Mouse (Mus musculus): ENCODE measurements around the gene Ankrd63. TPM values are rescaled to one million over a fixed set of nuclear protein-coding genes. Genes with fewer than 3 reads are reported as not detected.

The Ankrd63 gene
- polyA plus RNA-seq, 1 experiment = 0.05 TPM

DNA sequence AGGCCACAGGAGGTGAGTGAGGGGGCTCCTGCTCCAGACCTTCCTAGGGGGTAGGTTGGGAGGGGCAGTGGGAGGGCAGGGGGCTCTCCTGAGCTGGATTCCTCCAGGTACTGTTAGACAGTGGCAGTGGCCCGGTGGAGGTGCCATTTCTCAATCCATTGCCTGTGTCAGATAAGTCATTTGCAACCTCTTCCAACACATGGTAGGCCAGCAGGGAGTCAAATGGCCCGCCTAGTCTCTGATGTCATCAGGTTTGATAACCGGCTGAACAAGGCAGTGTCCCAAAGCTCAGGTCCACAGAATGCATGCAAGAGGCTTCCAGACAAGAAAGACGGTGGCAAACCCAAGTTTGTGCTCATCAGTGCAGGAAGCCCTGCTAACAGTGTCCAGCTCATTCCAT, 25.9 kb downstream of the Ankrd63 start:
- Histone ChIP-seq H3K27me3 (replicated peaks; ENCODE audit: control insufficient read depth, insufficient read depth, low read length) (peaks cover 6% of the 10 kb centered on the region), H3K36me3 (ENCODE audit: control insufficient read depth, insufficient read depth, low read length) (no peaks in the 10 kb centered on the region), H3K4me3 (ENCODE audit: insufficient read depth, low read depth, low read length) (peak overlapping the region; percentile 53), H3K4me1 (ENCODE audit: control insufficient read depth, insufficient read depth, low read length) (peaks cover 2% of the 10 kb centered on the region), H3K27ac (ENCODE audit: insufficient read depth, low read depth, low read length) (peak overlapping the region; percentile 56)
- DNase-seq = peak; percentile 51
- no peak for TF ChIP-seq POLR2A (IDR thresholded peaks at IDR 0.05; ENCODE audit: low read depth, low read length)
- TF ChIP-seq CTCF (conservative IDR thresholded peaks at IDR 0.05; ENCODE audit: insufficient read depth, insufficient read length, low read depth, low read length) = no peak
- 27% methylated on average over 4 of the region's 4 CpGs for WGBS

DNA sequence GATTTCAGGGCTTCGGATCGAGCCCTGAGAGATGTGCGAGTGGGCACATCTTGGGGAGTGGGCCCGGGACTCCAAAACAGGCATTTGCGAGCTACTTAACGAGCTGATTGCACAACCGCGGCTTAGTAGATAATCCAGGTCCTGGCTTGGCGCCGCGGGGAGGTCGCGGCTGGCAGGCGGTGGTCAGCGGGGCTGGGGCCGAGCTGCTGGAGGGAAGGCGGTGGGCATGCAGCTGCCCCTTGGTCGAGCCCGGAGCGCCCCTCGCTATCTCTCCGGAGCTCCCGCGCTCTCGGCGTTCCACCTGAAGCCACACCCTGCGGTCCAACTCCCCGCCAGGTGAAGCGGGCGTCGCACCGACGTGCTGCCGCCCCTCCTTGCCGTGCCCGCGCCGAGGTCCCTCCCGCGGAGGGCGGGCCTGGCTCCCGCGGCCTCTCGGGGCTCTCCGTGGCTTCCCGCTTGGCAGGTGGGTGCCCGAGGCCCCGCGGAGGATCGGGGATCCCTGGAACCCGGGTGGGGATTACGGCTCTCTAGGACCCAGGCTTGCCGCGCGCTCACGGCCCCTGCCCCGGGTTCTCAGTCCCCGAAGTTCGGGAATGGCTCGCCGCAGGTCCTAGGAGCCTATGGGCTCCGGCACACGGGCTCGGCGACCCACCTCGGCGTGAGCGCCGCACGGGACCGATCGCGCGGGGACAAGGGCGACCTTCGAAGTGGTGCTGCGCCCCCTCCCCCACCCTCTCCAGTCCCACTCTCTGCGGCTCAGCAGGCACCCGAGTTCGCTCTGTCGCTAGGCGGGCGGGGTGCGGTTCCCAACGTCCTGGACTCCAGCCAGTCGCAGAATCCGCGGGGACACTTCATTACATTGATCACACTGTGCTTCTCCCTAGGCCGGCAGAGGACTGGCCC, 26.7 kb downstream of the Ankrd63 start:
- peak; percentile 38 for DNase-seq
- Histone ChIP-seq H3K36me3 (ENCODE audit: control insufficient read depth, insufficient read depth, low read length) (no peaks in the 10 kb centered on the region), H3K4me1 (ENCODE audit: control insufficient read depth, insufficient read depth, low read length) (no peaks in the 10 kb centered on the region; the same call in 1 of the 2 replicates), H3K27me3 (replicated peaks; ENCODE audit: control insufficient read depth, insufficient read depth, low read length) (peaks cover 6% of the 10 kb centered on the region), H3K4me3 (ENCODE audit: insufficient read depth, low read depth, low read length) (peak overlapping the region; percentile 53), H3K27ac (ENCODE audit: insufficient read depth, low read depth, low read length) (peak overlapping the region; percentile 75)
- 3% methylated on average over 88 of the region's 89 CpGs for WGBS
- no peak for TF ChIP-seq CTCF (conservative IDR thresholded peaks at IDR 0.05; ENCODE audit: insufficient read depth, insufficient read length, low read depth, low read length)
- TF ChIP-seq POLR2A (IDR thresholded peaks at IDR 0.05; ENCODE audit: low read depth, low read length) = no peak

GRCm38 (mm10) chr2:118674500-118674899, 29.3 kb downstream of the Ankrd63 start:
- peaks cover 6% of the 10 kb centered on the region for H3K27me3 ChIP-seq (replicated peaks; ENCODE audit: control insufficient read depth, insufficient read depth, low read length)
- no peak for TF ChIP-seq CTCF (conservative IDR thresholded peaks at IDR 0.05; ENCODE audit: insufficient read depth, insufficient read length, low read depth, low read length)
- no peak for TF ChIP-seq POLR2A (IDR thresholded peaks at IDR 0.05; ENCODE audit: low read depth, low read length)
- no peak for DNase-seq
- peaks cover 20% of the 10 kb centered on the region for H3K4me1 ChIP-seq (ENCODE audit: control insufficient read depth, insufficient read depth, low read length)
- H3K27ac ChIP-seq (ENCODE audit: insufficient read depth, low read depth, low read length) = no peak overlapping the region
- no peaks in the 10 kb centered on the region for H3K36me3 ChIP-seq (ENCODE audit: control insufficient read depth, insufficient read depth, low read length)
- H3K4me3 ChIP-seq (ENCODE audit: insufficient read depth, low read depth, low read length) = no peak overlapping the region
- WGBS = 45% methylated on average over 7 of the region's 7 CpGs

DNA sequence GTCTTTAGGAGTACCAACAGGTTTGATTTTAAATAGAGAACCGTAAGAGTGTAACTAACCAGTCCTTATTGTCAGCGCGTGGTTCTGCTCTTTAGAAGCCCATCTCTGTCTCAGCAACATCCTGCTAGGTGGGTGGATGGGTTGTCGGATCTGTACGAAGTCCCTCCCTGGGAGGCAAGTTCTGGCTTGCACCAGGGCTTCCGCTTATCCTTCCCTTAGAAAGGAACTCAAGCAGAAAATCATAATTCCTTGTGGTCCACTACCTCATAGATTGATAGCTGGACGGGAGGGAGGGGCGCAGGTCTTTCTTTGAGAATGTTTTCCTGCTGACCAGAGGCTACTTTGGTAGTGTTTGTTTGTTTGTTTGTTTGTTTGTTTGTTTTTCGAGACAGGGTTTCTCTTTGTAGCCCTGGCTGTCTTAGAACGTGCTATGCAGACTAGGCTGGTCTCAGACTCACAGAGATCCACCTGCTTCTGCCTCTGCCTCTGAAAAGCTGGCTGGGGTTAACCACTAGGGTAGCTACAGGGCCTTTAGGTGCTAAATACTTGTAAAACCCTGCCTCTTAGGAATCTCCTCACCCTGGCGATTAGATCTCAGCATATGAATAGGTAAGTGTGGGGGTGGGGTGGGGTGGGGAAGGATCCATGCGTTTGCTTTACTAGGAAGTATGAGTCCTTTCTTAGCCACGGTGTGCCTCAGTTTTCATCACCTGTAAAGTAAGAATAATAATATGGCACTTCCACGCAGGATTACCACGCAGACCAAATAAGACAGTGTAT, 29.9 kb downstream of the Ankrd63 start:
- 43% methylated on average over 15 of the region's 15 CpGs for whole genome bisulfite sequencing

GRCm38 (mm10) chr2:118671728-118672127, 32.0 kb downstream of the Ankrd63 start:
- H3K36me3 ChIP-seq (ENCODE audit: control insufficient read depth, insufficient read depth, low read length) = no peaks in the 10 kb centered on the region
- DNase-seq = peak; percentile 72
- peaks cover under 1% of the 10 kb centered on the region for H3K27me3 ChIP-seq (replicated peaks; ENCODE audit: control insufficient read depth, insufficient read depth, low read length)
- 44% methylated on average over 1 of the region's 1 CpGs for WGBS
- 0 out of 2 replicates have a peak overlapping the region, but pooled peaks have one; percentile 7 for H3K27ac ChIP-seq (ENCODE audit: insufficient read depth, low read depth, low read length)
- TF ChIP-seq CTCF (conservative IDR thresholded peaks at IDR 0.05; ENCODE audit: insufficient read depth, insufficient read length, low read depth, low read length) (no peak), POLR2A (IDR thresholded peaks at IDR 0.05; ENCODE audit: low read depth, low read length) (no peak)
- no peak overlapping the region for H3K4me3 ChIP-seq (ENCODE audit: insufficient read depth, low read depth, low read length)
- H3K4me1 ChIP-seq (ENCODE audit: control insufficient read depth, insufficient read depth, low read length) = peaks cover 28% of the 10 kb centered on the region

More for the DNA sequence above, 29.9 kb downstream of the Ankrd63 start:
- no peak for DNase-seq
- Histone ChIP-seq H3K4me3 (ENCODE audit: insufficient read depth, low read depth, low read length) (no peak overlapping the region), H3K27me3 (replicated peaks; ENCODE audit: control insufficient read depth, insufficient read depth, low read length) (peaks cover 6% of the 10 kb centered on the region), H3K27ac (ENCODE audit: insufficient read depth, low read depth, low read length) (0 out of 2 replicates have a peak overlapping the region, but pooled peaks have one; percentile 7), H3K4me1 (ENCODE audit: control insufficient read depth, insufficient read depth, low read length) (peaks cover 22% of the 10 kb centered on the region), H3K36me3 (ENCODE audit: control insufficient read depth, insufficient read depth, low read length) (no peaks in the 10 kb centered on the region)
- TF ChIP-seq POLR2A (IDR thresholded peaks at IDR 0.05; ENCODE audit: low read depth, low read length) (no peak), CTCF (conservative IDR thresholded peaks at IDR 0.05; ENCODE audit: insufficient read depth, insufficient read length, low read depth, low read length) (no peak)

- Histone ChIP-seq H3K27me3 (replicated peaks; ENCODE audit: control insufficient read depth, insufficient read depth, low read length) (no peaks in the 10 kb centered on the region), H3K27ac (ENCODE audit: insufficient read depth, low read depth, low read length) (peak overlapping the region; percentile 98), H3K36me3 (ENCODE audit: control insufficient read depth, insufficient read depth, low read length) (no peaks in the 10 kb centered on the region), H3K4me3 (ENCODE audit: insufficient read depth, low read depth, low read length) (no peak overlapping the region), H3K4me1 (ENCODE audit: control insufficient read depth, insufficient read depth, low read length) (peaks cover 28% of the 10 kb centered on the region)
- DNase-seq = peak; percentile 92
- WGBS = 17% methylated on average over 2 of the region's 2 CpGs
- no peak for TF ChIP-seq CTCF (conservative IDR thresholded peaks at IDR 0.05; ENCODE audit: insufficient read depth, insufficient read length, low read depth, low read length)
Observed at GRCm38 (mm10) chr2:118669785-118670184, 34.0 kb downstream of the Ankrd63 start.

DNA sequence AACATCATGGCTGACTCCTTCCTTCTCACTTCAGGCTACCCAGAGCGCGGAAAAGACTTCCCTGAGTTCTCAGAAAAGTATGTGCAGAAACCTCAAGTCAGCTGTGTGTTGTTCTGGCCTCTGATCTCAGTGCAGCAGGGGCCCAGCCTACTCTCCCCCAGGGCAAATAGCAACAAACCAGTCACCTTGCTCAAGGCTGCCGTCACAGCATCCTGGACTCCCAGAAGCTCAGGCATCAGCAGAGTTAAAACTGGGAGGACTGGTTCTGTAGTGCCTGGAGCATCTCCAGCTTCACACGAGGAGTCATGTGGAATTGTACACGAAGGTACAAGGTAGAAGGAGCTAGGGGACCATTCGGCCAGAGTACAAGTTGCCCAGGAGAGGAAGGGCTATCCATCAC, 34.5 kb downstream of the Ankrd63 start:
- no peaks in the 10 kb centered on the region for H3K36me3 ChIP-seq (ENCODE audit: control insufficient read depth, insufficient read depth, low read length)
- H3K27me3 ChIP-seq (replicated peaks; ENCODE audit: control insufficient read depth, insufficient read depth, low read length) = no peaks in the 10 kb centered on the region
- peak; percentile 86 for DNase-seq
- no peak overlapping the region for H3K4me3 ChIP-seq (ENCODE audit: insufficient read depth, low read depth, low read length)
- peaks cover 28% of the 10 kb centered on the region for H3K4me1 ChIP-seq (ENCODE audit: control insufficient read depth, insufficient read depth, low read length)
- 31% methylated on average over 6 of the region's 6 CpGs for WGBS
- H3K27ac ChIP-seq (ENCODE audit: insufficient read depth, low read depth, low read length) = peak overlapping the region; percentile 98
- TF ChIP-seq CTCF (conservative IDR thresholded peaks at IDR 0.05; ENCODE audit: insufficient read depth, insufficient read length, low read depth, low read length) (no peak), POLR2A (IDR thresholded peaks at IDR 0.05; ENCODE audit: low read depth, low read length) (no peak)

Measured in kidney, adult 2 months (tissue).